Mouse (Mus musculus) forelimb bud, embryonic 11.5 days (tissue): ENCODE measurements around the gene Thoc5.
A peak's percentile ranks its signal among the peaks of the same experiment; 100 is the strongest.

Source experiments
- DNase-seq: peaks from one replicate; pipeline ENCODE4 v3.0.0-alpha.2; 2012; ENCODE audit warnings: low read depth, low spot score

The Thoc5 gene

DNA sequence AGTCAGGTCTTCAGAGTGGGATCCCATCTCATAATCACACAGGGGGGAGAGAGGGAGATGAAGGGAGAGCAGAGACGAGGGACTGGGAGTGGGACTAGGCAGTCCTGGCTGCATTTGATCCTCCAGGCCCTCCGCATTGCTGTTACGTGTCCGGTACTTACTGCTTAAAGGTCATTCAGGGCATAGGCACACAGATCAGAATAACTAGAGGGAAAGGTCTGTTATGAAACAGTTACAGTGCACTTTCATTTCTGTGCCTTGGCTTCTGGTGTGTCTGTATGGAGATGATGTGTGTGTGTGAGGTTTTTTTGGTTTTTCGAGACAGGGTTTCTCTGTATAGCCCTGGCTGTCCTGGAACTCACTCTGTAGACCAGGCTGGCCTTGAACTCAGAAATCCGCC is 11.1 kb downstream of the Thoc5 start:
- DNase-seq, result no peak

DNA sequence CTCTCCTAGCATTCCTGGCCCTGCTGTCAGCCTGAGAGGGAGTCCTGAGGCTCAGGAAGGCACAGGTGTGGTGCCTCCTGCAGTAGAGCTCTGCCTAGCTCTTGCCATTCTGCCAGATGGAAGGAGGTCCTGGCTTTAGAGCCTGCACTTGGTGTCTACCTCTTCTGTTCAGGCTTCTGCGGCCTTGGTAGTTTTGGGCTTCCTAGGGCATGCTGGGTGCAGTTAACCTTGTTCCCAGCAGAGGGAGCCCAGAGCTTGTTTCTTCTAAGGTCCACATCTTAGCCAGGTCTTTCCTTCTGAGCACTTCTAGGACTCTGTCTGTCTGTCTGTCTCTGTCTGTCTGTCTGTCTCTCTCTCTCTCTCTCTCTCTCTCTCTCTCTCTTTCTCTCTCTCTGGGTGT is 20.9 kb downstream of the Thoc5 start:
- DNase-seq, result peak; percentile 60

DNA sequence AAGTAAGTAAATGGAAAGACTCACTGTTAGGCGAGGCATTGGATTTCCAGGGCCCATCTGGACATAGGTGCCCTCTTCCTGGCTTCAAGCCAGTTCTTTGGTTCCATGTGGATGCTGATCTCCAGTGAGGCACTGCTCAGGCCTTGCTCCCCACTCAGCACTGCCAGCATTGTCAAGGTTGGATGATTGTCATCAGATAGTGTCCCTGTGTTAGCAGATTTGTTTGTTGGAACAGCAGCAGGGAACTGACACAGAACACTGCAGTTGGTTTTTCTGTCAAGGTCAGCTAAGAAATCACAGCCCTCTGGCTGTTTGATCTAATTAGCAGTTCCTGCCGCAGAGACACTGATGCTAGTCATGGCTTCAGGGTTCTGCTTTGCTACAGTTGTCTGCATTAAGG is 26.2 kb downstream of the Thoc5 start:
- no peak for DNase-seq

DNA sequence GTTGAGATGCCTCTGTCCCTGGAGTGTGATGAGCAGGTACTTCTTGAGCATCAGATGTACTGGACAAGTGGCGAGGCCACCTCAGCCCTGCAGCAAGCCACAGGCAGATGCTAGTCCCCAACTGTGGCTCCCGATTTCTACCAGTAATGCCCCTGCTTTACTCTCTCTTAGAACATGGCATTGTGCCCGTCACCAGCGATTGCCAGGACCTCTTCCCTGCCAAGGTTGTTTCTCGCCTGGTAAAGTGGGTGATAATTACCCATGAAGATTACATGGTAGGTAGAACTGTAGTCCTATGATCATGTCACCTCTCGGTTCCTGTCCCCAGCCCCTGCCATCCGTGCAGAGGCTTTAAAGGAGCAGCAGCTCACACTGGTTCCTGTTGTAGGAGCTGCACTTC is 26.6 kb downstream of the Thoc5 start:
- no peak for DNase-seq

DNA sequence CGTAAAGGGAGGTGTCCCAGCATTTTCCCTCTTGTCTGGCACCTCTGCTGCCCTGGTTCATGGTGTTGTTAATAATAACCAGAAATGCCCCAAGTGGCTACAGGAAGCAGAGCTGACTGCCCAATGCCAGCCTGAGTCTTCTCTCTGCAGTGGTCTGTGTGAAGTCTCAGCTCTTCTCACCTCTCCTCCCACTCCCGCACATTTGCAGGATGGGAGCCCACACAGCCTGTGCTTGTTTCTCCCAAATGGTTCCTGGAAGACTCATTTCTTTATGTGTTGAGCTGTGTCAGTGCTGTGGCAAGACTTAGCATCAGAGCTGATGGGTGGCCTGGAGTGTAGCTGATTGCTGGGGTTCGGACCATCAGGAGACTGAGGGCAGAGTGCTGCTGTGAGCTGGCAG is 32.1 kb downstream of the Thoc5 start:
- no peak for DNase-seq

DNA sequence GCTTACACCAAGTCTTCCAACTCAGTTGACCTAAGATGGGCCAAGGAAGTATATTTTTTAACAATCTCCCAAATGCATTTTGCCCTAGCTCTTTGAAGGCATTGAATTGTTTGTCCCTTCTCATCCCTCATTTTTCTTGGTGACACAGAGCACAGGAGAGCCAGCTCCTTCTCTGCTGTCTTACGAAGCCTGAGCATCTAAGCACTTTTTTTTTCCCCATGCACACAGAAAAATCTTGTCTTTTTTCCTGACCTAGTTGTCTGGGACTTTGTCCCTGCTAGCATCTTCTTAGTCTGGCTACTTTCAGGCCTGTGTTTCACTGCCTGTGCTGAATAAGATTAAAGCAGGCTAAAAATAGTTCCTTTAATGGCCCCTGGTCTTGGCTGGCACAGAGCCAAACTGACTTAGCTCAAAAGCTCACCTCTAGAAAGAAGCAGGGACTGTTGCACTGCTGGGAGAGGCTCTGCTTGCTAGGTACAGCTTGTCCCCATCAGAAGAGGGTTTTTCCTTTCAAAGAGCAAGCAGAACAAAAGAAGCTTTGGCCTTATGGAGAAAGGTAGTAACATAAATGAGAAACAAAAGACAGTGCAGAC is 36.0 kb downstream of the Thoc5 start:
- DNase-seq, result peak; percentile 43

DNA sequence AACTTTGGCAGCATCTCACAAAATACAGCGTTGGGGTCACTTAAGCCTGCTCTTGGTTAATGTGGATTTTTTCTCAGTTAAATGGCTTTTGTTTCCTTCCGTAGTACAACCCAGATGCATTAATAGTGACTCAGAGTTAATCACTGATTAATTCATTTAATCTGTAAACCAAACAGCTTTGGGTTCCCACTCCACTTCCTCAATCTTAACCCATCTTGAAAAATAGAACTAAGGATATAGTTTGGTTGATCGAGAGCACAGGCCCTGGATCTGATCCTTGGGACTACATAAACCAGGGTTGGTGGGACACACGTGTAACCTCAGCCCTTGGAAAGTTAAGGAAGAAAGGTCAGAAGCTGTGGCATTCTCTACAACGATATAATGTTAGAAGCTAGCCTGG is 41.1 kb downstream of the Thoc5 start:
- no peak for DNase-seq

DNA sequence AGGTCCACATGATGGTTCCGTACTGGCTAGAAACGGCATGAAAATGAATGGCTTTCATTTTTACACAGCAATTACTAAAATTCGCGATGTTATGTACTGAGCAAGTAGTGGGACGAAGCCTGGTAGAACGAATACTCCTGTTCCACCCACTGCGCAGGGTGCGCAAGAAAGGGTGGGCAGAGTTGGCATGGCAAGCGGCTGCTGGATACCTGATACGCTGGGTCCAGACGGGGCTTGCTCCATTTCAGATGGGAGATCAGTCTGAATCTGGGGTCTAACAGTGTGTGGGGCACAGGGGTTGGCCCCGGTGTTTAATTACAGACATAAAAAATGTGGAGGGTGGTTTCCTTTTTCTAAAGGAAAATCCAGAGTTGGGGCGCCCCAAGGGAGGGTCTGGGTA is 51.4 kb downstream of the Thoc5 start:
- DNase-seq, result no peak

DNA sequence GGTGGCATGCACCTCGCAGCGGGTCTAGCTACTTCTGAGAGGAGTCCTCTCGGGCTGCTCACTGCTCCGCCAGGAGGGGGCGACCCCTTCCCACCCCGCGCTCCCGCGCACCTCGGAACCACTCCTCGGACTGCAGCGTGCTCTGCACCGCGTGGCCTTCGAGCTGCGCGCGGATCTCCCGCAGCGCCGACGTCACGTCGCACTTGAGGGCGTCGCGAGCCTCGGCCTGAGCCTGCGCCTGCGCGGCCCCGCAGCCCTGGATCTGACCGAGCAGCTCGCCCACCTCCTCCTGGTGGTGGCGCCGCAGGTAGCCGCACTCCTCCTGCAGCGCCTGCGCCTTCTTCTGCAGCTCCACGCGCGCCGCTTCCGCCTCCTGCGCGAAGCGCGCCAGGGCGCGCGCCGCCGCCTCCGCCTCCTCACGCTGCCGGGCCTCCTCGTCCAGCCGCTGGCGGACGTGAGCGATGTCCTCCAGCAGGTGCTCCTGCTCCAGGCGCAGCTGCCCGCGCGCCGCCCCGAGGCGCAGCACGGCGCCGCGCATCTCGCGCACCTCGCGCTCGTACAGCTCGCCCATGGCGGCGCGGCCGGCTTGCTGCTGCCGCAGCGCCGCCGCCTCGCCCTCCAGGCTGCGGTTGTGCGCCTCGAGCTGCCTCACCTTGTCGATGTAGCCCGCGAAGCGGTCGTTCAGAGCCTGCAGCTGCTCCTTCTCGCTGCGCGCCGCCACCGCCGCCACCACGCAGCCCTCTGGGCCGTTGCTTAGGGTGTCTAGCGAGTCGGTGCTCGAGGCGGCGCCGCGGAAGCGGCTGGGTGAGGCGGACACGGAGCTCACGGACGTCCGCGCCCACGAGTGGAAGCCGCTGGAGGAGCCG is 52.1 kb downstream of the Thoc5 start:
- peak; percentile 49 for DNase-seq

DNA sequence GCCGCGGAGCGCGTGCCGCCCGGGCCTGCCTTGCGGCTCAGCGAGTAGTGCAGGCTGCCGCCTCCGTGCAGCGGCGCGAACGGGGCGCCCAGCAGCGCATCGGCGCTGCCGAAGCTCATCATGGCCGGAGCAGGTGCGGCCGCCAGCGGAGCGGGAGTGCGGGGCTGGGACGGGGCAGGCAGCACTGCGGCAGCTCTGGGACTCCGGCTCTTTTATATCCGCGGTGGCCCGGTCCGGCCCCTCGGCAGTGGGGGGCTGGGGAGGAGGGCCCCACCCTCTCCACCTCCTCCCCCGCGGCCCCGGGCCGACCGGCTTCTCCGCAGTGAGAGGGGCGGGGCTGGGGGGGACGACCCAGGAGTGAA is 52.7 kb downstream of the Thoc5 start, which contains the start of gene Nefh:
Nefh (minus strand) TSS at position 252 of the 362 bp plus-strand sequence.
- no peak for DNase-seq

DNA sequence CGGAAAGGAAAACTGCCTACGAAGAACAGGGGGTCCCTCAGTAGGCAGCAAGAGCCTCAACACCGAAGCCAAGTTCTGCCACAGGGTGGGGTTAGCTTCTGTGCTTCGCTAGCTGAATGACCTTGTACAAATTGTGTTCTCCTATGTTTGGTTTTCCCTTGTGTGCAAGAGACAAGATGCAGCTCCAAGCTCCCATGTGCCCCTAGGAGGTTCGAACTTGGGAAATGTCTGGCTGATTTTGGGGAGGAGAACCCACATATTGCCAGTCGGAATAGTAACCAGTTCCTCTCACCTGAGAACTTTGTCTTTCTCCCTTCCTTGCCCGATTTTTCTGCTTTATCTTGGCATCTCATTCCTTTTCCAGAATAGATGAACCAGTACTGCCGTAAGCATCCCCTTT is 53.7 kb downstream of the Thoc5 start:
- DNase-seq, result no peak

DNA sequence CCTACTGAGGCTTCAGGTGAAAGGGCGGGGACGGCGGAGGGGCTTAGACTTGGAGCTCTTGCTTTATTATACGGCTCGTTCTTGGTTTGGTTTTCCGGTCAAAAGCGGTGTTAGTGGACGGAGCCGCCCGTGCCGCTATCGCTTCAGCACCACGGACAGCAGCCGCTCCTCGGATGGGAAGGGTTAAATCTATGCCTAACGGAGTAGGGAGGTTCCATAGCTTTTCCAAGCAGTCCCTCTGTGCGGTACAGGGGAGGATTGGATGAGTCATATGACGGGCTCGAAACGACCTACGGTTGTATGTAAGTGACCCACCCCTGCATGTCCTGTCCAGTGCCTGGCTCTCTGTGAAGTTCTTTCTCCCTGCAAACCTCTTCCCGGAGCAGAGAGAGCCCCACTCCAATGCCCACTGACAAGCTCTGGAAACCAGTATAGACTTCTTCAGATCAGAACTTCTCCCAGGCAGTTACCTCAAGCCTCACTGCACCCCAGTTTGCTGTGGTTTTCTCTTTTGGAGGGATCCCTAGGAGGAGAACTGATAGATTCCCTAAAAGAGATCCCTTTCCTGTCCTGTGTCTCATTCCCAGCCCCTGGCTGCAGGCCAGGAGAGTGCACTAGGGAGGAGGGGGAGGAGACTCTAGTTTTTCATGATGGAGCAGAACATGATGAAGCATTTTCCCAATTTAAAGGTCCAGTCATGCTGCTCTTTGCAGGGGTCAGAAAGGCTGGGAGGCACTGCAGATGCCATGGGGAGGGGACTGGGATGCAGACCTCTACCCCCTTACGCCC is 54.3 kb downstream of the Thoc5 start:
- peak; percentile 71 for DNase-seq

DNA sequence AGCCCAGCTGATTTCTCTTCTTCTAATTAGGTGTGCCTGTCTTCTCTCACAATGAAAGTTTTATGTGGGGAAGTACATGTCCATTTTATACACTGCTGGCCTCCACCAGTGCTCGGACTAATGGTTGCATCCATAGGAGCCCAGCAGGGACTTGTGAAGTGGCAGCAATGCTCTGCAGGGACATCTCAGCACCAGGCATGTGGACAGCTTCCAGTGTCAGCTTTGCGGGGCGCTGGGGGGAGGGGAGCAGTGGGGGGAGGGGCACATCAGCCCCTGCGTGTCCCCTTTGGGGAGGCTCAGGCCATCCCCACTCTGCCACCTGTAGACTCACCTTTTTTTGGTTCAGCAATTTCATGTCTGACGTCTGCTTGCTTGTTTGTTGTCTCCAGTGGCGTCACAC is 58.3 kb downstream of the Thoc5 start:
- DNase-seq, result no peak

DNA sequence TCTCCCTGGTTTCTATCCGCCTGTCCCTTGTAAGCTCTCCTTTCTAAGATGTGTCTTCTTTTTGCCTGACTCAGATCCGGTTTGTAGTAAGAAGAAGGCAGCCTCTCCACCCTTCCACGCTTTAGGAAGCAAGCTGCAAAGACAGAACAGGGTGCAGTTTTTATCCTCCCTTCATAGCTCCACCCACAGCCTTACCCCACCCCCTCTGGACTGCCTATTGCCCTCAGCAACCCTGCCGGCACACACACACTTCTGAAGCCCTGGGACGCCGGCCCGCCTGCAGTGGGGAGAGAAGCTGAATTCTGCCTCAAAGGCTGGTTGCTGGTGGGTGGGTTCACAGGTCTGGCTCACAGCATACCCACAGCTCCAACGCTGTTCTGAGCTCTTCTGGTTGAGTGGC is 58.8 kb downstream of the Thoc5 start:
- no peak for DNase-seq

DNA sequence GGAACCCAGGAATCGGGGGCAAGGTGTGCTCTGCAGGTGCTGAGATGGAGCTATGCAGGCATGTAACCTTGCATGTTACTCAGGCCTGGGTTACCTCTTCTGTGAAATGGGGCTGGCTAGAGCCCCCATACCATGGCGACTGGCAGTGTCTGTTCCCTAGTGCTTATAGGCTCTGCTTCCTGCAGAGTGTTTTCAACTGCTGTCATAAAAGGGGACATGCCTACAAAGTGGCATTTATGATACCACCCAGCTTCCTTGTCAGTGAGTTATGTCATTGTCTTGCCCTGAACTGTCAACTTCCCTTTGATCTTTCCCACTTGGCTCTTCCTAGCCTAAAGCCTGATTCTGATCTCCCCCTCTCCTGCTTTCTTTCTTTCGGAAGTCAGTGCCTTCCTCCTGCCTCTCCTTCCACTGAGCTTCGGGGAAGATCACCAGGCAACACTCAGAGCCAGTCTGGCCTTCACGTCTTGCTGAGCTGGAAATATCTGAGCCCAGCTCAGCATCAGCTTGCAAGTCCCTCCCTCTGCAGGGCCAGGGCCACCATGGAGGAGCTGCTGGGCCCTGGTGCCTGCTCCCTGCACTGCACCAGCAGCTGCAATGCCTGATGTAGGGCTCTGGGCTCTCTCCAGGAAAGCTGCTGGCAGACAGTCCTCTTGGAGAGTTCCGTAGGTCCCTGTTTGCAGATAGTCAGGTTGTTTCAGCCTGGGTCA is 68.1 kb downstream of the Thoc5 start:
- DNase-seq, result no peak

DNA sequence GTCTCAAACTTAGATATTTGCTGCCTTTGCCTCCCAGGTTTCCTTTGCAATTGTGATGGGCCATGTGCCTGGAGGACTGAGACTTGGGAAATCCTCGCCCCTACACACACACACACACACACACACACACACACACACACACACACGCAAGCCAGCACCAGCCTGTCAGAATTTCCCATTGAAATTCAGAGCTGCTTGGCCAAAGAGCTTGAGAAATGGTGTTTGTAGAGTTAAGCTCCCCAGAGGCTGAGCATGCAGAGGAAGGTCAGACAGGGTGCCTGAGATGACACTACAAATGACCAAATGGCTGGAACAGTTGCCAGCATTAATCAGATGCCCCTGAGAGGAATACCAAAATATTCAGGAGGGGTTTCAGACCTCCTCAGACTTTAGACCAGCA is 71.2 kb downstream of the Thoc5 start:
- no peak for DNase-seq

DNA sequence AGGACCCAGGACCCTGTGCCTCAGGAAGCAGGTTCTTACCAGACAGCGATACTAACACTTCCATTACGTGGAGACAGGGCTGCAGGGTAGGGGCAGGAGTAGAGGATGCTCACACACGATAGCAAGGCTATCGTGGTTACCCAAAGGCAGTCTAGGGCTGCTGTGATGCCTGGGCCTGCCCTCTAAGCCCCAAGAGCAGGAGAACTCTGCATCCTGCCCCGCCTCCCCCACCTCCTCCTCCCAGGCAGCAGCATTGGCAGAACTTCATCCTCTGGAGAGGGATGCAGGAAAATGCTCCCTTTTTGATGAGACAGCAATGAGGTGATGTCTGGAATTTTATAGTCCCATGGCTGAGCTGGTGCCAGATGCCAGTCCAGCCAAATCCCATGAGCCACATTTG is 71.8 kb downstream of the Thoc5 start:
- no peak for DNase-seq

DNA sequence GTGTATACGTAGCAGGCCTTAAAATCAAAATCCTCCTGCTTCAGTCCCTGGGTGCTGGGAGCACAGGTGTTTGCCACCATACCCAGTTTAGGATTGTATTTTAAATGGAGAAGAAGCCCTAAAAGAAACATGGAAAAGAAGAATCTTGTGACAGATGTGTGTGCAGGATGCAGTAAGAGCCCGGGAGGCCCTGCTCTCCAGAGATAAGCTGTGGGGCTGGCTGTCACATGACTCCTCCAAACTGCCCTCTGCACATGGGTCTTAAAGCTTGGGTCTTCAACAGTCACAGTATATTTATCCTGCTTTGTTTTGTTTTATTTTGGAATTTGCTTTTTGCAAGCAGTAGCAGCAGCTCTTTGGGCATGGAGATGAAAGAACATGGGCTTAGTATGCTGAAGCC is 72.4 kb downstream of the Thoc5 start:
- no peak for DNase-seq

DNA sequence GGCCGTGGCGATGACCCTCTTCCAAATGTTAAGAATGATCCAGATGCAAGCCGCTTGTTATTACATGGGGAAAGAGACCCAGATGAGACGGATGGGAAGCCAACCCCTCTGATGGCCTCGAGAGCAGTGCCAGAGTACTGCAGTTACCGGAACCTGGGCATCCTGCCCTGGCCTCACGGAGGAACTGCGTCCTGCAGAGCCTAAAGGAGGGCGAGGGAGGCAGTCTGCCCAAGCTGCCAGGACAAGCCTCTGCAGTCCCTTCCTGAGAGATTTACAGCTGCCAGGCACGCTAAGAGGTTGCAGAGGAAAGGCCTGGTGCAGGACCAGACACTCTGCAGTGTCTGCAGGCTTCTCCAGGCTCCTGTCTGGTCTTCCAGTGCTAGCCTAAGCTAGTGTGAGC is 73.3 kb downstream of the Thoc5 start:
- no peak for DNase-seq

DNA sequence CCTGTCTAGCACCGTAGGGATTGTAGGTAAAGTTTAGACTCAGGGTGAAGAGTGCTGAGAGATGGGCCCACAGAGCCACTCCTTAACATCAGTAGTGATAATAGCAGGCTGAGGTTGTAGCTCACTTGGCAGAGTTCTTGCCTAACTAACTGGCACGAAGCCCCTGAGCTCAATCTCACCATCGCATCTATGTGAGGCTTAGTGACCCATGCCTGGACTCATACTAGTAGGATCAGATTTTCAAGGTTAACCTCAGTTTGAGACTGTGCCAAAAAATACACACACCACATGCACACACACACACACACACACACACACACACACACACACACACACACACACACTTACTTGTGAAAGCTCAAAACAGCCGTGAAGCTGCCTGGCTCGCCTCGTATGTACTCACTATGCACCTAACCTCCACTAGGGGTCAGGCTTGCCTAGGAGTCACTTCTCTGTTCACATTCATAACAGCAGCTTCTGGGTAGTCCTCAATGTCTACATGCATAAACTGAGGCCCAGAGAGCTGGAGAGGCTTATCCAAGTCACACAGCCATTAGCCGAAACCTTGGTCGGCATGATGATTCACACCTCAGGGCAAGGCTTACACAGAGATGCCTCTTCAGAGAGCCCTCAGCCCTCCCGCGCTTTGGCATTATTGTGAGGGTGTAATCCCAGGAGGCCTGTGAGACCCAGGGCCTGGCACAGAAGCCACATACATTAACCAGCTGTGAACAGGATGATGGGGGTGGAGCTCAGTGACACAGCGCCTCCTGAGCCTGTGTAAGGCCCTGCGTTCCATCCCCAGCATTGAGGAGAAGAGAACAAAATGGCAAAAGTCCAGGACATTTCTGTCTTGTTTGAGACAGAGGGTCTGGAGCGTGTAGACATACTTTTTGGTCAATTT is 78.1 kb downstream of the Thoc5 start:
- DNase-seq, result peak; percentile 59

DNA sequence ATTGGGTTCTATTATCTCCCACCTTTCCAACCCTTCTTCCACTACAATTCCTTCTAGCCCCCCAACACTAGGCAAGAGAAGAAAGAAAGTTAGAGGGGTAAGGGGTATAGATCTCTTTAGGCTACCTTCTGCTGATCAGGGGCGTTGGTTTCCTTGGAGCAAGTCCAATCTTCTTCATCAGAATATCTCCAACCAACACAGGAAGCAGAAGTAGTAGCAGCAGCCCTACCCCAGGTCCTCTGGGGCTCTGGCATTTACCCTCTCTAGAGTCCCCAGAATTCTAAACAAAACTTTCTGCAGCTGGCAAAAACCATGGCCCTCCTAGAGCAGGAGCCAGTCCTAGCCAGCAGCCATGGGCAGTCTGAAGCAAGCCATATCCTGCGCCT is 78.7 kb downstream of the Thoc5 start:
- no peak for DNase-seq
